Mouse (Mus musculus) testis, adult 10 weeks (tissue): Measurements from ENCODE around the gene Syt10. TPM values are rescaled to one million over a fixed set of nuclear protein-coding genes. Genes with fewer than 3 reads are reported as not detected.

Experiments
- polyA plus RNA-seq: library from polyadenylated mRNA; stranded (reverse); fragments of 350-450 nt; fragmentation: Illumina TruSeq; extraction: RNeasy Lipid Tissue Mini Kit (QIAGEN cat#74804); gene quantifications from one replicate; pipeline ENCODE4 v1.2.3, GENCODE M21; 2014; ENCODE audit warnings: low read depth, low replicate concordance

Gene Syt10
- polyA plus RNA-seq: 0.32 TPM

GRCm38 (mm10) chr15:89841364-89842017 is at the start of gene Syt10:
Gene Syt10 (minus strand): TSS chr15:89841860.

Other genes starting within 250 kb of the Syt10 start
- 58.7 TPM for gene Rabl2, start 249.9 kb downstream of the Syt10 start, polyA plus RNA-seq